Mouse (Mus musculus) kidney, embryonic 14.5 days (tissue): Measurements from ENCODE around the gene Gm38392. TPM values are rescaled to one million over a fixed set of nuclear protein-coding genes. Genes with fewer than 3 reads are reported as not detected.

Source experiments
- ATAC-seq: fragments of 200-750 bp; cut with Nextera tagmentation; 2 replicates; pipeline ENCODE4 v1.8.0; 2017; ENCODE audit warnings: moderate number of reproducible peaks, mild to moderate bottlenecking, moderate TSS enrichment, moderate library complexity; ENCODE audit not compliant: low FRiP score, low TSS enrichment
- H3K27ac ChIP-seq: fragments of 300-500 bp; sonication (generic); 2 replicates; pipeline ENCODE4 v1.5.1; 2014; ENCODE audit warnings: low read depth, mild to moderate bottlenecking, low read length, moderate library complexity, mixed read lengths
- H3K27me3 ChIP-seq: fragments of 300-500 bp; sonication (generic); 2 replicates; pipeline ENCODE4 v1.6.1; 2014; ENCODE audit warnings: mild to moderate bottlenecking, low read length; ENCODE audit not compliant: control insufficient read depth, insufficient read depth
- H3K36me3 ChIP-seq: fragments of 300-500 bp; sonication (generic); 2 replicates; pipeline ENCODE4 v1.6.1; 2014; ENCODE audit warnings: low read length, mixed read lengths; ENCODE audit not compliant: control insufficient read depth, insufficient read depth
- H3K4me1 ChIP-seq: fragments of 300-500 bp; sonication (generic); 2 replicates; pipeline ENCODE4 v1.6.1; 2014; ENCODE audit warnings: low read length, mixed read lengths; ENCODE audit not compliant: control insufficient read depth, insufficient read depth
- H3K4me2 ChIP-seq: fragments of 300-500 bp; sonication (generic); replicated peaks from 2 replicates; pipeline ENCODE4 v1.6.1; 2014; ENCODE audit warnings: low read depth, mild to moderate bottlenecking, low read length
- H3K4me3 ChIP-seq: fragments of 300-500 bp; sonication (generic); 2 replicates; pipeline ENCODE4 v1.5.1; 2014; ENCODE audit warnings: mild to moderate bottlenecking, low read length
- H3K9ac ChIP-seq: fragments of 300-500 bp; sonication (generic); 2 replicates; pipeline ENCODE4 v1.6.1; 2014; ENCODE audit warnings: low read depth, mild to moderate bottlenecking, low read length, moderate library complexity
- H3K9me3 ChIP-seq: fragments of 300-500 bp; sonication (generic); 2 replicates; pipeline ENCODE4 v1.6.1; 2016; ENCODE audit warnings: low read length; ENCODE audit not compliant: control insufficient read depth
- WGBS: fragments of 180-500 bp; shearing (Covaris S2); extraction: QIAGEN DNeasy Blood & Tissue Kit; methylation state at CpG from one replicate; pipeline ENCODE4 v1.1.7; 2014; 5-methylcytosine and 5-hydroxymethylcytosine counted together
- microRNA-seq: library from miRNA; unstranded; fragments of <30 nt; microRNA quantifications from one replicate; pipeline ENCODE4, GENCODE M21; 2016
- polyA plus RNA-seq: library from polyadenylated mRNA; unstranded; fragments of >200 nt; fragmentation: Nextera tagmentation; extraction: Ambion mirVana; gene quantifications from 2 replicates; pipeline ENCODE4 v1.2.1, GENCODE M21; 2014

Gene Gm38392
- polyA plus RNA-seq, 1 experiment from 2014 or later: 0.79 TPM

DNA sequence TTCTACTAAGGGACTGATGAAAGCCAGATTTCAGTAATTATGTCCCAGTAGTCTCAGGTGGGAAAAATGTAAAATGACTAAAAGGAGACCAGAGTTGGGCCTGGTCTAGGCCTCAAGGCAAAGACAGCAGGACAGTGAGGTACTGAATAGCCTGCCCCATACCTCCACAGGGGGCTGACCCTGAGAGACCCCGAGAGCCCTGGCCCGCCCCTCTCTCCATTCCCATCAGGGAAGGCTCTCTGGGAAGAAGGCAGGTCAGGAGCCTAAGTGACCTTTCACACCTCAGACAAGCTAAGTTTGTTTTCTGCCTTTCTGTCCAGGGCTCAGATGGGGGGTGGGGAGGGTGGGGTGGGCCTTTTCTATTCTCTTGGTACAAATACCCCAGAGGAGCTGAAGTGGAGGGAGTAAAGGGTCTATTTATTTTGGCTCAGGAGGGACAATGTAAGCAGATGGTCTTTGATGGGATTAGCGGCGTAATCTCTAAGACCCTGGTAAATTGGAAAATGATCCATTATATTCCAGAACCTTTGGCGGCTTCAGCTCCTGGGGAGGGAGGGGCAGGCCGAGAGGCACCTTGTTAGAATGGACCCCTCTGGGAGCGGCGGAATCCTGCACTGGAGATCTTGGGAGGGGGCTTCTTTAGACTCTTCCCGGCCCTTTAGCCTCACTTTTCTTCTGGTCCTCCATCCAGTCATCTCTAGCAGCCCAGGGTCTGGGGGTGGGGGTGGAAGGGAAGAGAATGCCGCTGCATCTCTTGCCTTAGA, 89.1 kb downstream of the Gm38392 start:
- 8% methylated on average over 10 of the region's 10 CpGs for WGBS
- ATAC-seq: no peak
- Histone ChIP-seq H3K9ac (no peak overlapping the region), H3K4me1 (0 out of 2 replicates have a peak, but pooled peaks cover 6% of the 10 kb centered on the region), H3K36me3 (no peaks in the 10 kb centered on the region), H3K4me2 (no peak overlapping the region), H3K9me3 (no peaks in the 10 kb centered on the region), H3K4me3 (no peak overlapping the region), H3K27ac (no peak overlapping the region), H3K27me3 (peaks cover 72% of the 10 kb centered on the region)

Small RNA genes lying within 50 kb of the gene (microRNA-seq; reads per million reads assigned to microRNA genes)
- gene Gm25641 (not detected), gene Mir3093 (not detected), gene Mir9-1 (not detected)

Other genes starting within 250 kb of the Gm38392 start
- 48.1 and 48.6 TPM in 2 replicates for gene Gpatch4, start 244.1 kb downstream of the Gm38392 start, polyA plus RNA-seq
- gene Naxe, start 228.7 kb downstream of the Gm38392 start, polyA plus RNA-seq: 159 and 171 TPM in 2 replicates
- gene Ttc24, start 208.9 kb downstream of the Gm38392 start, polyA plus RNA-seq: not detected in 2 replicates
- 15.5 and 20.9 TPM in 2 replicates for gene Iqgap3, start 205.2 kb downstream of the Gm38392 start, polyA plus RNA-seq
- 12.6 and 21.8 TPM in 2 replicates for gene Mef2d, start 144.8 kb downstream of the Gm38392 start, polyA plus RNA-seq
- gene Rhbg, start 32.5 kb downstream of the Gm38392 start, polyA plus RNA-seq: 2.2 and 3.7 TPM in 2 replicates
- 15.4 and 20.0 TPM in 2 replicates for gene Tsacc, start 9.8 kb upstream of the Gm38392 start, polyA plus RNA-seq
- gene Cct3, start 9.9 kb upstream of the Gm38392 start, polyA plus RNA-seq: 603 and 679 TPM in 2 replicates
- gene Glmp, start 37.8 kb upstream of the Gm38392 start, polyA plus RNA-seq: 114 and 138 TPM in 2 replicates
- 3.4 and 5.5 TPM in 2 replicates for gene Tmem79, start 48.9 kb upstream of the Gm38392 start, polyA plus RNA-seq
- gene Smg5, start 49.0 kb upstream of the Gm38392 start, polyA plus RNA-seq: 36.5 and 47.4 TPM in 2 replicates
- gene Paqr6, start 77.4 kb upstream of the Gm38392 start, polyA plus RNA-seq: 7.9 and 8.5 TPM in 2 replicates
- gene Bglap3, start 85.5 kb upstream of the Gm38392 start, polyA plus RNA-seq: 0.28 TPM in 1 of 2 replicates, not detected in the other
- not detected in 2 replicates for gene Bglap2, start 91.5 kb upstream of the Gm38392 start, polyA plus RNA-seq
- gene Bglap, start 97.3 kb upstream of the Gm38392 start, polyA plus RNA-seq: 0.57 TPM in 1 of 2 replicates, not detected in the other
- 169 and 181 TPM in 2 replicates for gene Pmf1, start 123.1 kb upstream of the Gm38392 start, polyA plus RNA-seq
- 13.1 and 19.4 TPM in 2 replicates for gene Slc25a44, start 137.9 kb upstream of the Gm38392 start, polyA plus RNA-seq
- 5.7 and 10.0 TPM in 2 replicates for gene Sema4a, start 174.0 kb upstream of the Gm38392 start, polyA plus RNA-seq
- gene Lmna, start 222.7 kb upstream of the Gm38392 start, polyA plus RNA-seq: 41.6 and 55.7 TPM in 2 replicates
- gene Mex3a, start 245.2 kb upstream of the Gm38392 start, polyA plus RNA-seq: 31.6 and 32.2 TPM in 2 replicates